Mouse (Mus musculus) liver, postnatal 0 days (tissue): ENCODE measurements around the gene Tmem179b. TPM values are rescaled to one million over a fixed set of nuclear protein-coding genes. Genes with fewer than 3 reads are reported as not detected.

Experiments
- ATAC-seq: fragments of 200-750 bp; cut with Nextera tagmentation; 2 replicates; pipeline ENCODE4 v1.8.0; 2017; ENCODE audit warnings: mild to moderate bottlenecking, moderate library complexity
- DNase-seq: peaks from one replicate; pipeline ENCODE4 v3.0.0-alpha.2; 2016
- H3K27ac ChIP-seq: fragments of 300-500 bp; sonication (generic); 2 replicates; pipeline ENCODE4 v1.5.1; 2014; ENCODE audit warnings: antibody characterized with exemption, moderate library complexity, mild to moderate bottlenecking, low read depth
- H3K27me3 ChIP-seq: fragments of 300-500 bp; sonication (generic); 2 replicates; pipeline ENCODE4 v1.6.1; 2014; ENCODE audit warnings: low read length, control low read depth, mixed read lengths; ENCODE audit not compliant: insufficient read depth
- H3K36me3 ChIP-seq: fragments of 300-500 bp; sonication (generic); replicated peaks from 2 replicates; pipeline ENCODE4 v1.6.1; 2014; ENCODE audit warnings: mild to moderate bottlenecking, control low read depth, low read length, moderate library complexity, mixed read lengths; ENCODE audit not compliant: insufficient read depth
- H3K4me1 ChIP-seq: fragments of 300-500 bp; sonication (generic); 2 replicates; pipeline ENCODE4 v1.6.1; 2014; ENCODE audit warnings: antibody characterized with exemption, mild to moderate bottlenecking, control low read depth; ENCODE audit not compliant: insufficient read depth
- H3K4me2 ChIP-seq: fragments of 300-500 bp; sonication (generic); 2 replicates; pipeline ENCODE4 v1.6.1; 2014; ENCODE audit warnings: low read depth, mild to moderate bottlenecking, low read length, moderate library complexity, mixed read lengths
- H3K4me3 ChIP-seq: fragments of 300-500 bp; sonication (generic); 2 replicates; pipeline ENCODE4 v1.5.1; 2014; ENCODE audit warnings: low read depth, low read length
- H3K9ac ChIP-seq: fragments of 300-500 bp; sonication (generic); replicated peaks from 2 replicates; pipeline ENCODE4 v1.6.1; 2014; ENCODE audit warnings: mild to moderate bottlenecking, moderate library complexity
- H3K9me3 ChIP-seq: fragments of 300-500 bp; sonication (generic); 2 replicates; pipeline ENCODE4 v1.6.1; 2016; ENCODE audit warnings: mild to moderate bottlenecking, control low read depth, low read length, mixed read lengths
- CTCF ChIP-seq: sonication (generic); IDR thresholded peaks from 2 replicates; pipeline ENCODE4 v1.5.1; 2016; ENCODE audit warnings: antibody characterized with exemption, low read depth
- EP300 ChIP-seq: IDR thresholded peaks from 2 replicates; pipeline ENCODE4 v1.6.1; 2016; ENCODE audit warnings: antibody characterized with exemption, low read depth, mild to moderate bottlenecking
- WGBS: fragments of 180-500 bp; shearing (Covaris S2); extraction: QIAGEN DNeasy Blood & Tissue Kit; methylation state at CpG from one replicate; pipeline ENCODE4 v1.1.7; 2014; ENCODE audit not compliant: insufficient replicate concordance; 5-methylcytosine and 5-hydroxymethylcytosine counted together
- polyA plus RNA-seq: library from polyadenylated mRNA; unstranded; fragments of >200 nt; fragmentation: Nextera tagmentation; extraction: Ambion mirVana; gene quantifications from 2 replicates; pipeline ENCODE4 v1.2.1, GENCODE M21; 2015

The Tmem179b gene
- polyA plus RNA-seq, 1 experiment from 2014 or later: 80.3 TPM

GRCm38 (mm10) chr19:8818801-8819595, 44.7 kb upstream of the Tmem179b start, which contains the start of gene Ttc9c:
Gene Ttc9c (minus strand): TSS chr19:8819333.
- under 1% methylated on average over 33 of the region's 33 CpGs for WGBS
- ATAC-seq: peak; percentile 83
- no peaks in the 10 kb centered on the region for H3K27me3 ChIP-seq
- H3K4me3 ChIP-seq: peak within 1 kb of the TSS; percentile 98
- peak; percentile 95 for DNase-seq
- peak within 1 kb of the TSS; percentile 87 for H3K4me2 ChIP-seq
- H3K9ac ChIP-seq: peak within 1 kb of the TSS; percentile 94
- peak within 1 kb of the TSS; percentile 99 for H3K27ac ChIP-seq
- H3K36me3 ChIP-seq: peaks cover 29% of the 10 kb centered on the region
- no peaks in the 10 kb centered on the region for H3K9me3 ChIP-seq
- no peak; the same call in 1 of the 2 replicates for TF ChIP-seq EP300
- no peak for TF ChIP-seq CTCF
- peaks cover 22% of the 10 kb centered on the region for H3K4me1 ChIP-seq

DNA sequence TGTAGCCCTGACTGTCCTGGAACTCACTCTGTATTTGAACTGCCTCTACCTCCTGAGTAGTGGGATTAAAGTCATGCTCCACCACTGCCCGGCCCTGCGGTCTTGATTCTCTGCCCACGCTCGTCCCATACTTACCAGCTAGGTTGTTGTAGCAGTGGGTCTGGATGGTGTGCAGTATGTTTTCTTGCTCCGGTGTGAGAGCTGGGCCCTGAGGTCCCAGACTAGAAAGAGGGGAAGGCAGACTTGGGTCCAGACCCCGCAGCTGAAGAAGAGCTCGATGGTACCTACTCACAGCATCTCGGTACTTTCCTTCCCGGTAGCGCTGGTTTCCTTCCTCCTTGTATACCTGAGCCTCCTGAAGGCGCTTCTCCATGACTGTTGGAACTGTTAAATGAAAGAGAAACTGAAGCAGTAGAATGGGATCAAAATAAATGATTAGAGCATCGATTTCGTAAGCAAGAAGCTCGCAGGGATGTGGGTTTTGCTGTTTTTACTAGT, 44.1 kb upstream of the Tmem179b start:
- Histone ChIP-seq H3K4me1 (peaks cover 22% of the 10 kb centered on the region), H3K9me3 (no peaks in the 10 kb centered on the region), H3K9ac (peak overlapping the region; percentile 94), H3K4me3 (peak overlapping the region; percentile 98), H3K36me3 (peaks cover 29% of the 10 kb centered on the region), H3K4me2 (peak overlapping the region; percentile 87), H3K27me3 (no peaks in the 10 kb centered on the region), H3K27ac (peak overlapping the region; percentile 99)
- ATAC-seq (no peak), DNase-seq (no peak)
- 15% methylated on average over 14 of the region's 14 CpGs for WGBS
- TF ChIP-seq CTCF (no peak), EP300 (no peak)

GRCm38 (mm10) chr19:8817001-8817400, 42.7 kb upstream of the Tmem179b start:
- DNase-seq: no peak
- Histone ChIP-seq H3K27ac (no peak overlapping the region), H3K9ac (no peak overlapping the region), H3K4me3 (no peak overlapping the region), H3K4me2 (peak overlapping the region; percentile 33; the same call in 1 of the 2 replicates), H3K36me3 (peaks cover 28% of the 10 kb centered on the region), H3K9me3 (no peaks in the 10 kb centered on the region), H3K27me3 (no peaks in the 10 kb centered on the region), H3K4me1 (peaks cover 9% of the 10 kb centered on the region)
- ATAC-seq: no peak
- 79% methylated on average over 3 of the region's 3 CpGs for WGBS
- TF ChIP-seq EP300 (no peak), CTCF (no peak)

DNA sequence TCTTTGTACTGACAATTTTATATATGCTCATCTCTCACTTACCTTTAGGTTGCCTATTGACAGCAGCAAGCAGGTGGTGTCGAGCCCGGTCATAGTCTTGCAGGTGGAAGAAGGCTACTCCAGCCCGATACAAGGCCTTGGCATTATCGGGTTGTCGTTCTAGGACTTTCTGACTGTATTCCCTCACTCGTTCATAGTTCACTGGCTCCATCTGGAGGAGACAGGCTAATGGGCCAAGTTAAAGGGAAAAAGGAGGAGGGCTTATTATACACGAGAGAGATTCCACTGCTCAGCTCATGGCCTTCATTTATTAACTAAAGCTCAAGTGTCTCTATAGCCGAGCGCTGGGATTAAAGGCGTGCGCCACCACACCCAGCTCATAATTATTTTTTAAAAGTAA, 41.5 kb upstream of the Tmem179b start:
- H3K36me3 ChIP-seq: peaks cover 36% of the 10 kb centered on the region
- H3K9me3 ChIP-seq: no peaks in the 10 kb centered on the region
- TF ChIP-seq CTCF: peak; percentile 39
- TF ChIP-seq EP300: no peak
- no peak overlapping the region for H3K4me2 ChIP-seq
- DNase-seq: no peak
- H3K4me3 ChIP-seq: no peak overlapping the region
- H3K27ac ChIP-seq: no peak overlapping the region
- no peak for ATAC-seq
- no peak overlapping the region for H3K9ac ChIP-seq
- 81% methylated on average over 11 of the region's 11 CpGs for WGBS
- peaks cover 7% of the 10 kb centered on the region for H3K4me1 ChIP-seq
- no peaks in the 10 kb centered on the region for H3K27me3 ChIP-seq

GRCm38 (mm10) chr19:8806810-8807209, 32.5 kb upstream of the Tmem179b start:
- no peaks in the 10 kb centered on the region for H3K9me3 ChIP-seq
- peaks cover 12% of the 10 kb centered on the region for H3K4me1 ChIP-seq
- peak overlapping the region; percentile 18; the same call in 1 of the 2 replicates for H3K27ac ChIP-seq
- WGBS: 86% methylated on average over 5 of the region's 5 CpGs
- no peak overlapping the region for H3K4me3 ChIP-seq
- DNase-seq: no peak
- no peak overlapping the region for H3K9ac ChIP-seq
- ATAC-seq: no peak
- peaks cover 32% of the 10 kb centered on the region for H3K36me3 ChIP-seq
- TF ChIP-seq EP300 (no peak), CTCF (no peak)
- H3K4me2 ChIP-seq: no peak overlapping the region
- no peaks in the 10 kb centered on the region for H3K27me3 ChIP-seq

DNA sequence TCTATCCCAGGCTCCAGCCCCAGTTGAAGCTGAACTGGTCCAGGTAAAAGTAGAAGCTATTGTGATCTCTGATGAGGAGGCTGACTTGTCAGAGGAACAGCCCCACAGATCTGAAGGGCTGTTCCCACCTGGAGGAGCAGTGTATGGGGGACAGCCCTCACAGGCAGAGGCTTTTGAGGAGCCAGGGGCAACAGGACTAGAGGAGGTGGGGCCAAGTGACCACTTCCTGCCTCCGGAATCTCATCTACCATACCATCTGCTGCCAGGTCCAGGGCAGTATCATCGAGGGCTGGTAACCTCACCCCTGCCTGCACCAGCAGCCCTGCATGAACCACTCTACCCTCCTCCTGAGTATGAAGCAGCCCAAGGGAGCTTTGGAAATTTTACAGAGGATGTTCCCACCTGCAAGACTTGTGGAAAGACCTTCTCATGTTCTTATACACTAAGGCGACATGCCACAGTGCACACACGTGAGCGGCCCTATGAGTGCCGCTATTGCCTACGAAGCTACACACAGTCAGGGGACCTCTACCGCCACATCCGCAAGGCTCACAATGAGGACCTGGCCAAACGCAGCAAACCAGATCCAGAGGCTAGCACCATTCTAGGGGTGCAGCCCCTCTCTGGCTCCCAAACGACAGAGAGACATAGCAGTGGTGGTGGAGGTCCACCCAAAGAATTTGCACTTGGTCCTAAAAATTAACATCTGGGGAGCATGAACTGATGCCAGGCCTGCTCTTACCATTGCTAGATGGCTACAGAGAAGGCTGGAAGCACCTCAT, 29.8 kb upstream of the Tmem179b start:
- no peak overlapping the region for H3K4me2 ChIP-seq
- WGBS: 74% methylated on average over 11 of the region's 11 CpGs
- no peak overlapping the region for H3K9ac ChIP-seq

More for the DNA sequence above, 29.8 kb upstream of the Tmem179b start:
- ATAC-seq (no peak), DNase-seq (no peak)
- no peaks in the 10 kb centered on the region for H3K9me3 ChIP-seq
- H3K36me3 ChIP-seq: peaks cover 12% of the 10 kb centered on the region
- no peak for TF ChIP-seq EP300
- peaks cover 19% of the 10 kb centered on the region for H3K4me1 ChIP-seq
- H3K27ac ChIP-seq: no peak overlapping the region
- no peaks in the 10 kb centered on the region for H3K27me3 ChIP-seq
- no peak overlapping the region for H3K4me3 ChIP-seq
